Mouse (Mus musculus) intestine, postnatal 0 days (tissue): ENCODE data around the gene Rbl1. TPM values are rescaled to one million over a fixed set of nuclear protein-coding genes. Genes with fewer than 3 reads are reported as not detected.

Source experiments
- ATAC-seq: fragments of 200-750 bp; cut with Nextera tagmentation; 2 replicates; pipeline ENCODE4 v1.8.0; 2017; ENCODE audit warnings: mild to moderate bottlenecking, moderate TSS enrichment, moderate library complexity
- H3K27ac ChIP-seq: fragments of 300-500 bp; sonication (generic); 2 replicates; pipeline ENCODE4 v1.5.1; 2014; ENCODE audit warnings: mild to moderate bottlenecking, low read depth, low read length, moderate library complexity
- H3K27me3 ChIP-seq: fragments of 300-500 bp; sonication (generic); replicated peaks from 2 replicates; pipeline ENCODE4 v1.6.1; 2014; ENCODE audit warnings: low read length, mixed read lengths; ENCODE audit not compliant: control insufficient read depth, insufficient read depth
- H3K36me3 ChIP-seq: fragments of 300-500 bp; sonication (generic); 2 replicates; pipeline ENCODE4 v1.6.1; 2014; ENCODE audit warnings: mild to moderate bottlenecking, moderate library complexity; ENCODE audit not compliant: control insufficient read depth, insufficient read depth
- H3K4me1 ChIP-seq: fragments of 300-500 bp; sonication (generic); replicated peaks from 2 replicates; pipeline ENCODE4 v1.6.1; 2014; ENCODE audit warnings: antibody characterized with exemption, low read length, mixed read lengths; ENCODE audit not compliant: control insufficient read depth, insufficient read depth
- H3K4me2 ChIP-seq: fragments of 300-500 bp; sonication (generic); replicated peaks from 2 replicates; pipeline ENCODE4 v1.6.1; 2014; ENCODE audit warnings: low read depth, mild to moderate bottlenecking, moderate library complexity
- H3K4me3 ChIP-seq: fragments of 300-500 bp; sonication (generic); 2 replicates; pipeline ENCODE4 v1.5.1; 2014; ENCODE audit warnings: low read depth, low read length
- H3K9ac ChIP-seq: fragments of 300-500 bp; sonication (generic); 2 replicates; pipeline ENCODE4 v1.6.1; 2014; ENCODE audit warnings: mild to moderate bottlenecking, low read depth, low read length
- H3K9me3 ChIP-seq: fragments of 300-500 bp; sonication (generic); 2 replicates; pipeline ENCODE4 v1.6.1; 2016; ENCODE audit warnings: mixed run types; ENCODE audit not compliant: control insufficient read depth
- CTCF ChIP-seq: sonication (generic); IDR thresholded peaks from 2 replicates; pipeline ENCODE4 v1.5.1; 2016; ENCODE audit warnings: low read depth, mild to moderate bottlenecking, control low read depth, antibody characterized with exemption, moderate library complexity
- WGBS: fragments of 180-500 bp; shearing (Covaris S2); extraction: QIAGEN DNeasy Blood & Tissue Kit; methylation state at CpG from one replicate; pipeline ENCODE4 v1.1.7; 2014; 5-methylcytosine and 5-hydroxymethylcytosine counted together
- polyA plus RNA-seq: library from polyadenylated mRNA; unstranded; fragments of >200 nt; fragmentation: Nextera tagmentation; extraction: Ambion mirVana; gene quantifications from 2 replicates; pipeline ENCODE4 v1.2.1, GENCODE M21; 2015

The Rbl1 gene
- polyA plus RNA-seq, 1 experiment from 2014 or later = 9.3 TPM

- Histone ChIP-seq H3K9ac (no peak overlapping the region), H3K4me1 (peaks cover 11% of the 10 kb centered on the region; the same call in 1 of the 2 replicates), H3K36me3 (peaks cover 33% of the 10 kb centered on the region), H3K9me3 (no peaks in the 10 kb centered on the region), H3K27me3 (no peaks in the 10 kb centered on the region), H3K27ac (no peak overlapping the region), H3K4me2 (no peak overlapping the region), H3K4me3 (no peak overlapping the region)
- no peak for TF ChIP-seq CTCF
- peak; percentile 48 for ATAC-seq
- WGBS = 52% methylated on average over 3 of the region's 3 CpGs
These were observed 79.1 kb downstream of the Rbl1 start for GRCm38 (mm10) chr2:157125246-157125645.

DNA sequence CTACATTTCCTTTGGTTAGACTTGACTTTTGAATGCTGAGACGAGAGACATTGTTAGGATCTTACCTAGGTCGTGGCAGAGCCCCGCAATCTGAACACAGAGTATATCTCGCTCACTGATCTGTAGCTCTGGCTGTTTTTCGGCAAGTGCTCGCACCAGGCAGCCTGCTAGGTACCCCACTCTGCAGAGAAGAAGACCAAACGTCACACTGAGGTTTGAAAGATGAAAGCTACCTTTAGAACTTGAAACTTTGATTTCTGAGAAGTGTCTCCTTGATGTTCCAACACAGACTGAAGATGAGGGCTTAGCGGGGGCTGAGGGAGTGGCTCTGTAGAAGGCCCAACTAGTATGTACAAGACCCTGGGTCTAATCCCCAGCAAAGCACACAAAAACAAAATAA lies 82.6 kb downstream of the Rbl1 start:
- 93% methylated on average over 8 of the region's 8 CpGs for WGBS
- no peak overlapping the region for H3K9ac ChIP-seq
- H3K9me3 ChIP-seq = no peaks in the 10 kb centered on the region
- H3K27ac ChIP-seq = no peak overlapping the region; the same call in 1 of the 2 replicates
- H3K4me1 ChIP-seq = 0 out of 2 replicates have a peak, but pooled peaks cover 5% of the 10 kb centered on the region
- no peak for ATAC-seq
- peaks cover 38% of the 10 kb centered on the region for H3K36me3 ChIP-seq
- H3K4me3 ChIP-seq = no peak overlapping the region
- TF ChIP-seq CTCF = no peak
- H3K4me2 ChIP-seq = no peak overlapping the region
- H3K27me3 ChIP-seq = no peaks in the 10 kb centered on the region

DNA sequence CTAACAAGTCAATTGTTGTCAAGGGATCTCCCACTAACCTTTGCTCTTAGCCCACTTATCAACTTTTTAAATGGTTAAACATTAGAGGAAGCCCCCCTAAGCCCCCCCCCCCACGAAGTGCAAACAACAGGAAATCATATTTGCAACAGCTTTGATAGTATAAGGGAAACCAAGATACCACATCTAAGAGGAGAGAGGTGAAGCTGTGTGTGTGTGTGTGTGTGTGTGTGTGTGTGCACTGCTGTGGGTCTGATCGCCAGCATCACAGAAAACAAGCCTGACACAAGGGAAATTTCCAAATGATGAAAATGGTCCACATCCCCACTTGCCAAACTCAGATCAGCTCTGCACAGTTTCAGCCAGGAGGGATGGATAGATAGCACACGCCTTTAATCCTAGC lies 85.3 kb downstream of the Rbl1 start:
- Histone ChIP-seq H3K9ac (no peak overlapping the region), H3K27ac (no peak overlapping the region), H3K4me3 (no peak overlapping the region), H3K9me3 (no peaks in the 10 kb centered on the region), H3K27me3 (no peaks in the 10 kb centered on the region), H3K4me2 (no peak overlapping the region), H3K36me3 (peaks cover 46% of the 10 kb centered on the region), H3K4me1 (no peaks in the 10 kb centered on the region)
- TF ChIP-seq CTCF = no peak
- 45% methylated on average over 3 of the region's 3 CpGs for WGBS
- no peak for ATAC-seq

- H3K9me3 ChIP-seq = no peaks in the 10 kb centered on the region
- H3K27me3 ChIP-seq = no peaks in the 10 kb centered on the region
- H3K4me1 ChIP-seq = no peaks in the 10 kb centered on the region
- H3K4me3 ChIP-seq = no peak overlapping the region
- ATAC-seq = no peak
- H3K4me2 ChIP-seq = no peak overlapping the region
- 33% methylated on average over 4 of the region's 4 CpGs for WGBS
- TF ChIP-seq CTCF = no peak
- no peak overlapping the region for H3K9ac ChIP-seq
- peaks cover 46% of the 10 kb centered on the region for H3K36me3 ChIP-seq
- H3K27ac ChIP-seq = no peak overlapping the region
These were observed 85.8 kb downstream of the Rbl1 start for GRCm38 (mm10) chr2:157118556-157118955.

DNA sequence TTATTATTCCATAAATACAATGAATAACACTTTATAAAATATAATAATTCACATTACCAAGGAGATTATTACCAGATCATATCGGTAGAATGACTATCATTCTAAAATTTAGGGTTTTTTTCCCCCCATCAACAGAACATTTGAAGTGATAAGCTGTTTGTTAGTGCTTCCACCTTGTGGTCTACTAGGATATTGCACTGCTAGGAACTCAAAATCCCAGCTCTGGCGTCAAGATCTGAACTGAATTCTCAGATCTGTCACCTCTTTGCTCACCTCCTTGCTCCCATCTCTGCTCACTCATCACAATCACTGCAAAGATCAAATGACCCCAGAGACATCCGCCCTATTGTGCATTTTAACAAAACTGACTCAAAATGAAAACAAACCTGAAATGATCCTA lies 87.4 kb downstream of the Rbl1 start:
- Histone ChIP-seq H3K27ac (no peak overlapping the region), H3K36me3 (peaks cover 54% of the 10 kb centered on the region), H3K4me3 (no peak overlapping the region), H3K9ac (no peak overlapping the region), H3K9me3 (no peaks in the 10 kb centered on the region), H3K4me2 (no peak overlapping the region), H3K4me1 (no peaks in the 10 kb centered on the region), H3K27me3 (no peaks in the 10 kb centered on the region)
- peak; percentile 78 for TF ChIP-seq CTCF
- 19% methylated on average over 3 of the region's 3 CpGs for WGBS
- no peak for ATAC-seq

GRCm38 (mm10) chr2:157108236-157108635 lies 96.1 kb downstream of the Rbl1 start:
- Histone ChIP-seq H3K27me3 (no peaks in the 10 kb centered on the region), H3K4me3 (no peak overlapping the region), H3K4me2 (no peak overlapping the region), H3K9ac (no peak overlapping the region), H3K36me3 (peaks cover 82% of the 10 kb centered on the region), H3K4me1 (no peaks in the 10 kb centered on the region), H3K27ac (no peak overlapping the region), H3K9me3 (no peaks in the 10 kb centered on the region)
- no peak for TF ChIP-seq CTCF
- WGBS = 85% methylated on average over 4 of the region's 4 CpGs
- ATAC-seq = no peak

DNA sequence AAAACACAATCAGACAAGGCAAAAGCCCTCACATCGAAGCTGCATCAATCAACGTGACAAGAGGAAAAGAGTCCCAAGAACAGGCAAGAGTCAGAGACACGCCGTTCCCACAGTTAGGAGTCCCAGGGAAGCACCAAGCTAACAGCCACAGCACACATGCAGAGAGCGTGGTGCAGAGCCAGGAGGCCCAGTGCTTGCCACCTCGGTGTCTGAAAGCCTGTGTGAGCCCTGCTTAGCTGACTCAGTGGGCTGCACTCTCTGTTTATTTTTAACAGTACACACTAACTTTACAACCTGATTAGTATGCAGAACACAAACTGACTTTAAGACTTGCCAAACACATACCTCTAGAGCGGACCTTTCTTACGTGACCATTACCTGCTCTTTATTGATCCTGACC lies 99.9 kb downstream of the Rbl1 start:
- Histone ChIP-seq H3K36me3 (peaks cover 81% of the 10 kb centered on the region), H3K4me3 (no peak overlapping the region), H3K4me1 (no peaks in the 10 kb centered on the region), H3K27me3 (no peaks in the 10 kb centered on the region), H3K4me2 (no peak overlapping the region), H3K9ac (no peak overlapping the region), H3K27ac (no peak overlapping the region), H3K9me3 (no peaks in the 10 kb centered on the region)
- no peak for ATAC-seq
- no peak for TF ChIP-seq CTCF
- WGBS = 90% methylated on average over 8 of the region's 8 CpGs
